Mouse (Mus musculus): Measurements from ENCODE around the gene Xpnpep2. TPM values are rescaled to one million over a fixed set of nuclear protein-coding genes. Genes with fewer than 3 reads are reported as not detected.

The Xpnpep2 gene
- polyA plus RNA-seq, 1 experiment from 2014 or later, result 1.4 TPM

DNA sequence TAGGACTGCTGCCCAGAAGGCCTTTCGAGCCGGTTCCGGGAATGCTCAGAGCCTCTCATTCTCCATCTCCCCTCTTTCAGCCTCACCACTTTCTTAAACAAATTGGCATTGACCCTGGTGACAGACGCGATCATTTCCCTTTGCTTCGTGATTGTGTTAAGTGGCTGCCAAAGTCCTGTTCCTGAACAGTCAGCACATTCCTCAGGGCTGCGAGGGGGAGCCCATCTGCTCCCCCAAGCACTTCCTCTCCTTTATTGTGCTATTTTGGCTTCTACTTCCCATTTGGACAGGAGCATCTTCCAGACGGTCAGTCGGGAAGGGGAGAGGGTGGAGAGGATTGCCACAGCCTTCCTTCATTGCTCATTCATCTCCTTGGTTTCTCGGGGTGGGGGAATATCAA lies 16.4 kb upstream of the Xpnpep2 start:
- Histone ChIP-seq H3K9ac (ENCODE audit: low read length) (no peak overlapping the region), H3K9me3 (replicated peaks; ENCODE audit: control insufficient read depth, low read length) (no peaks in the 10 kb centered on the region), H3K4me3 (replicated peaks; ENCODE audit: low read length) (no peak overlapping the region), H3K27ac (ENCODE audit: low read length) (no peak overlapping the region), H3K4me1 (ENCODE audit: control insufficient read depth, insufficient read depth, low read length) (no peaks in the 10 kb centered on the region), H3K4me2 (ENCODE audit: low read depth, low read length) (no peak overlapping the region), H3K36me3 (ENCODE audit: control insufficient read depth, insufficient read depth, low read length) (no peaks in the 10 kb centered on the region), H3K27me3 (ENCODE audit: control insufficient read depth, insufficient read depth, low read length) (no peaks in the 10 kb centered on the region; the same call in none of the 2 replicates)
- ATAC-seq (ENCODE audit: insufficient read depth, low FRiP score), result no peak
- WGBS, result 39% methylated on average over 10 of the region's 10 CpGs

DNA sequence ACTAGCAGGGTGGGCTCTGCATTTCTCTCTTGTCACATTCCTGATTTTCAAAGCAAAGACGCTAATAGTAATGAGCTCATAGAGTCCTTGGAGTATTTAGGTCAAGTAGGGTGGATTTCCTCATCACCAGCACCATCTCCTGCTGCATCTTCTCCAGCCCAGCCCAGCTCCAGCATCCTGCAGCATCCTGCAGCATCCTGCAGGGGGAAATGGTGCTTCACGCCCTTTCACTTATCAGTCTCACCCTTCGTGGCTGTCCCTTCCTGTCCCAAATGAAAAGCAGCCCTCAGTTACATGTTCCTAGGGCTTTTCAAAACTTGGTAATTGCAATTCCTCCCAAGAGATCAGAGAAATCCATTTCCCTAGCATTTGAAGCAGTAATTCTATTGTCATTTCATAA lies 15.0 kb upstream of the Xpnpep2 start:
- no peak overlapping the region for H3K9ac ChIP-seq (ENCODE audit: low read length)
- H3K27ac ChIP-seq (ENCODE audit: low read length), result no peak overlapping the region
- H3K4me2 ChIP-seq (ENCODE audit: low read depth, low read length), result no peak overlapping the region
- 40% methylated on average over 3 of the region's 3 CpGs for WGBS
- no peak for ATAC-seq (ENCODE audit: insufficient read depth, low FRiP score)
- H3K36me3 ChIP-seq (ENCODE audit: control insufficient read depth, insufficient read depth, low read length), result no peaks in the 10 kb centered on the region
- H3K4me1 ChIP-seq (ENCODE audit: control insufficient read depth, insufficient read depth, low read length), result no peaks in the 10 kb centered on the region
- H3K27me3 ChIP-seq (ENCODE audit: control insufficient read depth, insufficient read depth, low read length), result no peaks in the 10 kb centered on the region; the same call in 1 of the 2 replicates
- no peaks in the 10 kb centered on the region for H3K9me3 ChIP-seq (replicated peaks; ENCODE audit: control insufficient read depth, low read length)
- H3K4me3 ChIP-seq (replicated peaks; ENCODE audit: low read length), result no peak overlapping the region

DNA sequence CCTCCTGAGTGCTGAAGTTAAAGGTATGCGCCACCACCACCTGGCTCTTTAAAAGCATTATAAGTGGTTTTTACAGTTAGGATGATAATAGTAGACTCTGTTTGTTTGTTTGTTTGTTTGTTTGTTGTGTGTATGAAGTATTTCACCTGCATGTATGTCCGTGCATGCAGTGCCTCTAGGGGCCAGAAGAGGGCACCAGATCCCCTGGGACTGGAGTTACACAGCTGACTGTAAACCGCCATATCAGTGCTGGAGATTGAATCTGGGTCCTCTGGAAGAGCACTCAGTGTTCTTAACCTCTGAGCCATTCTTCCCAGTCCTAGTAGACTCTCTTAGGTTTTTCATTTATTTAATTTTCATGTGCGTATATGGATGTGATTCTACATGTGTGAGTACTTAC lies 13.9 kb upstream of the Xpnpep2 start:
- Histone ChIP-seq H3K9ac (ENCODE audit: low read length) (no peak overlapping the region), H3K27ac (ENCODE audit: low read length) (no peak overlapping the region), H3K4me2 (ENCODE audit: low read depth, low read length) (no peak overlapping the region), H3K4me1 (ENCODE audit: control insufficient read depth, insufficient read depth, low read length) (no peaks in the 10 kb centered on the region), H3K36me3 (ENCODE audit: control insufficient read depth, insufficient read depth, low read length) (no peaks in the 10 kb centered on the region), H3K9me3 (replicated peaks; ENCODE audit: control insufficient read depth, low read length) (no peaks in the 10 kb centered on the region), H3K27me3 (ENCODE audit: control insufficient read depth, insufficient read depth, low read length) (no peaks in the 10 kb centered on the region; the same call in 1 of the 2 replicates), H3K4me3 (replicated peaks; ENCODE audit: low read length) (no peak overlapping the region)
- WGBS, result 69% methylated on average over 4 of the region's 4 CpGs
- no peak for ATAC-seq (ENCODE audit: insufficient read depth, low FRiP score)

DNA sequence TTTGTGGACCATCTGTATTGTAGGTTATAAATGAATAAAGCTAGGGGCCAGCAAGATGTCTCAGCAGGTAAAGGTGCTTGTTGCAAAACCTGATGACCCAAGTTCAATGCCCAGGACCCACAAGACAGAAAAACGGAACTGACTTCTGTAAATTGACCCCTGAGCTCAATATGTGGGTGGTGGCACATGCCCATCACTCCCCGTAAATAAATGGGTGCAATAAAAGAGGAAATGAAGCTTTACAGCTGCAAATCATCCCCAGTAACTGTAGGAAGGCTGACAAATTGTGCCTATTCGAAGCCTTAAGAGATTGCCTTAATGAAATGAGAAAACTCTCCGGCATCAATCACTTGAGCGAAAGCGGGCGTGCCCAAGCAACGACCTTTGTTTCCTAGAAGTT lies 11.9 kb upstream of the Xpnpep2 start:
- H3K27ac ChIP-seq (ENCODE audit: low read length), result no peak overlapping the region
- ATAC-seq (ENCODE audit: insufficient read depth, low FRiP score), result no peak

DNA sequence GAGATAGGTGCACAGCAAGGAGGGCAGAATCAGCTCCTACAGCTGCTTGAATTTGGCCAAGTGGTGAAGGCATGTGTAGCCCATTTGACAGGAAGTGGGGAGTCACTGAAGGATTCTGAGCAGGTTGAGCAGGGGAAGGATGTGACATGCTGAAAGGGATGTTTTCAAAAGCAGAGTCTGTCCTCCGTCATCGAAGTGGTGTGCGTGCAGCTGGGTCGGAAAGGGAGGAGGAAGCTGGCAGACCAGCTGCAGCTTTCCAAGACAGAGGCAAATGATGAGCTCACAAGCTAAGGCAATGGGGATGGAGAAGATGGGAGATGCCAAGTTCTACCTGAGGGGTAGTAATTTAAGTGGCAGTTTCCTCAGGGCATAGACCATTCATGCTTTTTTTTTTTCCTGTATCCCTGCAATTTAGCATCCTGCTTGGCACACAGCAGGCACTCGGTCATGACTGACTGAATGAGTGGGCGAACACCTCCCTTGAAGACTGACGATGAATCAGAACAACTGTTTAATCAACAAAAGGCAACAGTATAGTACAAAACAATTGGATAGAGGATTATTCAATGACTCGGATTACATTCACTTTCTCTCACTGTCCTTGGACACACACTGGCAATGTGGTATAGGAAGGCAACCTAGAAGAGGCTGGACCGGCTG lies 9.9 kb upstream of the Xpnpep2 start:
- no peaks in the 10 kb centered on the region for H3K27me3 ChIP-seq (ENCODE audit: control insufficient read depth, insufficient read depth, low read length)
- no peaks in the 10 kb centered on the region for H3K36me3 ChIP-seq (ENCODE audit: control insufficient read depth, insufficient read depth, low read length)
- no peak overlapping the region for H3K9ac ChIP-seq (ENCODE audit: low read length)
- H3K4me3 ChIP-seq (replicated peaks; ENCODE audit: low read length), result no peak overlapping the region
- no peak overlapping the region for H3K27ac ChIP-seq (ENCODE audit: low read length)
- 77% methylated on average over 9 of the region's 9 CpGs for WGBS
- no peak overlapping the region for H3K4me2 ChIP-seq (ENCODE audit: low read depth, low read length)
- no peaks in the 10 kb centered on the region for H3K4me1 ChIP-seq (ENCODE audit: control insufficient read depth, insufficient read depth, low read length)
- no peak for ATAC-seq (ENCODE audit: insufficient read depth, low FRiP score)
- H3K9me3 ChIP-seq (replicated peaks; ENCODE audit: control insufficient read depth, low read length), result no peaks in the 10 kb centered on the region

More for the DNA sequence above, 11.9 kb upstream of the Xpnpep2 start:
- no peak overlapping the region for H3K4me2 ChIP-seq (ENCODE audit: low read depth, low read length)
- WGBS, result 51% methylated on average over 8 of the region's 8 CpGs
- H3K4me1 ChIP-seq (ENCODE audit: control insufficient read depth, insufficient read depth, low read length), result no peaks in the 10 kb centered on the region
- H3K36me3 ChIP-seq (ENCODE audit: control insufficient read depth, insufficient read depth, low read length), result no peaks in the 10 kb centered on the region
- no peaks in the 10 kb centered on the region for H3K9me3 ChIP-seq (replicated peaks; ENCODE audit: control insufficient read depth, low read length)
- H3K4me3 ChIP-seq (replicated peaks; ENCODE audit: low read length), result no peak overlapping the region
- H3K27me3 ChIP-seq (ENCODE audit: control insufficient read depth, insufficient read depth, low read length), result no peaks in the 10 kb centered on the region; the same call in 1 of the 2 replicates
- no peak overlapping the region for H3K9ac ChIP-seq (ENCODE audit: low read length)

DNA sequence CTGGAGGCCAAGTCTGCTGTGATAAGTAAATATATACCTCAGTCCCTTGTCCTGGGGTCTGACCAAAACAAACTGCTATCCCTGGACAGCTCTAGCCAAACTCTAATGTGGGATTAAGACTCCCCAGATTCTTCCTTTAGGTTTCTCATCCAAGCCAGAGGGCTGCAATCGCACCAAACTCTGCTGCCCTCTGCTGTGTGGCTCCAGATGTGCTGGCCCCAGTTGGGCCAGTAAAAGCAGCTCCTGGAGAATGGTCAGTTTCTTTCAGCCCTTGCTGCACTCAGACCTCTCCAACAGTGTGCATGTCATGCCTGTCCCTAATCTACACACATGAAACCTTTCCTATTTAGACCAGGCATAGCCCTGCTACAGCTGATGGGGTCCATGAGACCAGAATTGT lies 8.7 kb upstream of the Xpnpep2 start:
- no peak for ATAC-seq (ENCODE audit: insufficient read depth, low FRiP score)
- H3K9ac ChIP-seq (ENCODE audit: low read length), result no peak overlapping the region

DNA sequence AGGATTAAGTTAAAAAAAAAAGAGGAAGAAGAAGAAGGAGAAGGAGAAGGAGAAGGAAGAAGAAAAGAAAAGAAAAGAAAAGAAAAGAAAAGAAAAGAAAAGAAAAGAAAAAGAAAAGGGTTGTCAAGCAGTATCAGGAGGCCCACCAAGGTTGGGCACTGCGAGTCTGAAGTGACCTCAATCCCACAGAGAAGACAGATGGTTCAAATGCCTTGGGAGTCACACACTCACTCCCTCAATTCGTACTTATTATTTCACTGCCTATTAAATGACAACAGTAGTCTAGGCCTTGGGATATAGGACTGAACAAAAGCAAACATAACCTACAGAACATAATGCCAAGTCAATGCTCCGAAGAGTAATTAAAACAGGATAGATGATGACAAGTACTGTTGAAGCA lies 5.3 kb upstream of the Xpnpep2 start:
- Histone ChIP-seq H3K27ac (ENCODE audit: low read length) (no peak overlapping the region), H3K4me3 (replicated peaks; ENCODE audit: low read length) (no peak overlapping the region), H3K9ac (ENCODE audit: low read length) (no peak overlapping the region), H3K9me3 (replicated peaks; ENCODE audit: control insufficient read depth, low read length) (no peaks in the 10 kb centered on the region), H3K27me3 (ENCODE audit: control insufficient read depth, insufficient read depth, low read length) (no peaks in the 10 kb centered on the region), H3K36me3 (ENCODE audit: control insufficient read depth, insufficient read depth, low read length) (no peaks in the 10 kb centered on the region), H3K4me2 (ENCODE audit: low read depth, low read length) (no peak overlapping the region), H3K4me1 (ENCODE audit: control insufficient read depth, insufficient read depth, low read length) (no peaks in the 10 kb centered on the region)
- no peak for ATAC-seq (ENCODE audit: insufficient read depth, low FRiP score)
- 79% methylated on average over 3 of the region's 3 CpGs for WGBS

More for the DNA sequence above, 8.7 kb upstream of the Xpnpep2 start:
- Histone ChIP-seq H3K27me3 (ENCODE audit: control insufficient read depth, insufficient read depth, low read length) (no peaks in the 10 kb centered on the region), H3K4me1 (ENCODE audit: control insufficient read depth, insufficient read depth, low read length) (no peaks in the 10 kb centered on the region), H3K4me3 (replicated peaks; ENCODE audit: low read length) (no peak overlapping the region), H3K4me2 (ENCODE audit: low read depth, low read length) (no peak overlapping the region), H3K9me3 (replicated peaks; ENCODE audit: control insufficient read depth, low read length) (no peaks in the 10 kb centered on the region), H3K27ac (ENCODE audit: low read length) (no peak overlapping the region), H3K36me3 (ENCODE audit: control insufficient read depth, insufficient read depth, low read length) (no peaks in the 10 kb centered on the region)
- 33% methylated on average over 1 of the region's 1 CpGs for WGBS

DNA sequence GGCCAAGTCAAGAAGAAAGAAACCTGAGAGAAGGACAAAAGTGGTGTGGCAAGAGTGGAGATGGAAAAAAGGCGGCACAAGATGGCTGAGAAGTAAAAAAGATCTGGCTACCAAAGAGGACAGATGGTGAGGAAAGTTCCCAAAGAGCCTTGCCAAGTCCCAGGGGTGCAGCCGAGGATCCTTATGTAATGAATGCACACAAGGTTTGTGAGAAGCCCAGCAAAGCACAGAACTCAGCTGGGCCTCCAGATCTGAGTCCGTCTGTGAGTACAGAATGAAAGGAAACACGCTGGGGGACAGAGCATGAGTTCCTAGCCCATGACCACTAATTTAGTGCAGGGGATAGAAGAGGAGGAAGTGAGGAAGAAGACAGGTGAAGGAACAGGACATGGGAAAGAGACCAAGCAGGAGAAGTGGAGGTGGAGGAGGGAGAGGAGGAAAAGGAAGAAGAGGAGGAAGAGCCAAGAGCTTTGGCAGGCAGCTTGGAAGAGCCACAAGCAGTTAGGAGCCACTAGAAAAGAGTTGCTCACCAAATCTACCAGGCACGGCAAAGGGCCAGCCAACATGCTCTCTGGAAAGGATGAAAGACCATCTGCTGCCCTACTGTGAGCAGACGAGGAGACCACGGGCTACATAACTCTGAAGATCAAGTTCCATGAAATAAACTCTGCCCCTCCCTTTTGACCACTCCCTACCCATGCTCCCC lies 3.6 kb upstream of the Xpnpep2 start:
- Histone ChIP-seq H3K27ac (ENCODE audit: low read length) (no peak overlapping the region), H3K36me3 (ENCODE audit: control insufficient read depth, insufficient read depth, low read length) (no peaks in the 10 kb centered on the region), H3K9ac (ENCODE audit: low read length) (no peak overlapping the region), H3K4me1 (ENCODE audit: control insufficient read depth, insufficient read depth, low read length) (0 out of 2 replicates have a peak, but pooled peaks cover 7% of the 10 kb centered on the region), H3K4me2 (ENCODE audit: low read depth, low read length) (no peak overlapping the region), H3K9me3 (replicated peaks; ENCODE audit: control insufficient read depth, low read length) (no peaks in the 10 kb centered on the region), H3K27me3 (ENCODE audit: control insufficient read depth, insufficient read depth, low read length) (no peaks in the 10 kb centered on the region), H3K4me3 (replicated peaks; ENCODE audit: low read length) (no peak overlapping the region)
- ATAC-seq (ENCODE audit: insufficient read depth, low FRiP score), result no peak
- 78% methylated on average over 7 of the region's 7 CpGs for WGBS

DNA sequence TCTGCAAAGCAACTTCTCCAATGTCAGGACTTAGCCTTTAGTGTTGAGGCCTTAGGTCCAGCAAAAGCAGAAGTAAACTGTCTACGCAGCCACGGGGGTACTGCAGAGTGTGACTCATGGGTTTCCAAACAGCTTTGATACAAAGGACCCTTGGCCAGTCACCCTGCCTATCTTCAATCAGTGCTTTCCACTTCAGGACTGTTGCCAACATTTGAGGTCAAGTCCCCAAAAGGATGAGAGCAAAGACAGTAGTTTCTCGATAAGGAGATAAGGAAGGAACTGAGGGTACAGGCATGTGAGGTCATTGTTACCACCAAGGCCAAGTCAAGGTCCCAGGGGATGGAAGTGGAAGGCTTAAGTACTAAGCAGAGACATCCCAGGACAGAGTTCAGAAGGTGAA lies 2.3 kb upstream of the Xpnpep2 start:
- Histone ChIP-seq H3K4me3 (replicated peaks; ENCODE audit: low read length) (no peak overlapping the region), H3K36me3 (ENCODE audit: control insufficient read depth, insufficient read depth, low read length) (no peaks in the 10 kb centered on the region), H3K9ac (ENCODE audit: low read length) (no peak overlapping the region), H3K27me3 (ENCODE audit: control insufficient read depth, insufficient read depth, low read length) (no peaks in the 10 kb centered on the region), H3K9me3 (replicated peaks; ENCODE audit: control insufficient read depth, low read length) (no peaks in the 10 kb centered on the region), H3K4me2 (ENCODE audit: low read depth, low read length) (no peak overlapping the region), H3K4me1 (ENCODE audit: control insufficient read depth, insufficient read depth, low read length) (0 out of 2 replicates have a peak, but pooled peaks cover 7% of the 10 kb centered on the region), H3K27ac (ENCODE audit: low read length) (no peak overlapping the region)
- WGBS, result 64% methylated on average over 3 of the region's 3 CpGs
- no peak for ATAC-seq (ENCODE audit: insufficient read depth, low FRiP score)
